Mouse (Mus musculus): ENCODE measurements around the gene Ccdc69.

DNA sequence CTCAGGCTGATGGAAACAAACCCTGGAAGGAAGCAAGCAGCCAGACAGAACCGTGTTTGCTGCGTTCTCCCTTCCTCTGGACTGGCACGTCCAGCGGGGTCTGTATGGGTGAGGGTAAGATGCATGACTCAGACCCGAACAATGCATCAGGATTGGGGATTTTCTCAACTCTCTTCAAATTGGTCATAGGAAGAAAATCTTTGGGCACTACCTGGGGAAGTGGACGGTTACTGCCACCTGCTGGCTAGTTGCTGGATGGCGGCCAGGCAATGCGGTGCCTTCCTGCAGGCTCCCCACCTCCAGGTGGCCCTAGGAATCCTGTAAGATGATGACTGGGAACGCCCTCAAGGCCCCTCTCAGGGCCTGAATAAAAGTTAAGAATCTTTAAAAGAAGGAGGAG is 38.3 kb downstream of the Ccdc69 start:
- TF ChIP-seq POLR2A (IDR thresholded peaks at IDR 0.05; ENCODE audit: borderline replicate concordance, control insufficient read depth, low read depth, low read length), result no peak
- peak; percentile 91 for TF ChIP-seq CTCF (IDR thresholded peaks at IDR 0.05; ENCODE audit: control insufficient read depth, insufficient read depth, low read length)

Data from bone marrow, adult 2 months (tissue).